Mouse (Mus musculus): ENCODE results near the gene Ptprn2. TPM values are rescaled to one million over a fixed set of nuclear protein-coding genes. Genes with fewer than 3 reads are reported as not detected.

Gene Ptprn2
- polyA plus RNA-seq, 1 experiment from 2014 or later: 2.9 TPM

DNA sequence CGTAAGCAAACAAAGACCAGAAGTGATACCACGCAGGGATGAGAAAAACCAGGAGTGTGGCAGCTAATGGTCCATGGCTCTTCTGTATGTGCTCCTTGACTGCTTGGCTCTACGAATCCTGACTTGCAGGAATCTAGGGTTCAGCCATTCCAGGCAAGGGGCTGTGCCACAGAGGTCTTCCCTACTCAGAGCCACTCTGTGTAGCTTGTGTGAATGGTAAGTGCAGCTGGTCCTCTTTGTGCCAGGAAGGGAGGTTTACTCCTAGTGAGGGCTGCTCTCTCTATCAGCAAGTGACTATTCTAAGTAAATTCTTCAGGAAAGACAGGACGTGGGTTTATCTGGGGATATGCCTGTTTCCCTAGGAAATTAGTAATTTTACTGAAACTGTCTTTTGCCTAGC, 286.0 kb downstream of the Ptprn2 start:
- no peaks in the 10 kb centered on the region for H3K4me1 ChIP-seq (ENCODE audit: control insufficient read depth, insufficient read depth, low read length)
- no peak overlapping the region for H3K4me3 ChIP-seq (ENCODE audit: low read depth, low read length)
- ATAC-seq (ENCODE audit: insufficient read depth, low FRiP score, low TSS enrichment) (no peak), DNase-seq (ENCODE audit: low spot score) (no peak)
- no peak overlapping the region for H3K4me2 ChIP-seq (ENCODE audit: low read depth)
- WGBS: 85% methylated on average over 4 of the region's 4 CpGs
- no peaks in the 10 kb centered on the region for H3K36me3 ChIP-seq (ENCODE audit: control insufficient read depth, insufficient read depth, low read length)
- no peak overlapping the region for H3K9ac ChIP-seq (ENCODE audit: low read length)
- H3K27me3 ChIP-seq (ENCODE audit: control insufficient read depth, insufficient read depth, low read length): no peaks in the 10 kb centered on the region
- H3K27ac ChIP-seq (ENCODE audit: low read depth, low read length): no peak overlapping the region
- H3K9me3 ChIP-seq (ENCODE audit: control insufficient read depth, low read length): no peaks in the 10 kb centered on the region

GRCm38 (mm10) chr12:116772081-116772566, 286.6 kb downstream of the Ptprn2 start:
- Histone ChIP-seq H3K27ac (ENCODE audit: low read depth, low read length) (no peak overlapping the region), H3K4me3 (ENCODE audit: low read depth, low read length) (no peak overlapping the region), H3K4me2 (ENCODE audit: low read depth) (no peak overlapping the region), H3K4me1 (ENCODE audit: control insufficient read depth, insufficient read depth, low read length) (no peaks in the 10 kb centered on the region), H3K9ac (ENCODE audit: low read length) (no peak overlapping the region), H3K36me3 (ENCODE audit: control insufficient read depth, insufficient read depth, low read length) (no peaks in the 10 kb centered on the region), H3K9me3 (ENCODE audit: control insufficient read depth, low read length) (no peaks in the 10 kb centered on the region), H3K27me3 (ENCODE audit: control insufficient read depth, insufficient read depth, low read length) (no peaks in the 10 kb centered on the region)
- WGBS: 36% methylated on average over 7 of the region's 7 CpGs
- peak; percentile 15 for DNase-seq (ENCODE audit: low spot score)
- ATAC-seq (ENCODE audit: insufficient read depth, low FRiP score, low TSS enrichment): no peak; the same call in 1 of the 2 replicates

GRCm38 (mm10) chr12:116773344-116773743, 287.8 kb downstream of the Ptprn2 start:
- ATAC-seq (ENCODE audit: insufficient read depth, low FRiP score, low TSS enrichment) (no peak), DNase-seq (ENCODE audit: low spot score) (no peak)
- no peaks in the 10 kb centered on the region for H3K27me3 ChIP-seq (ENCODE audit: control insufficient read depth, insufficient read depth, low read length)
- no peaks in the 10 kb centered on the region for H3K36me3 ChIP-seq (ENCODE audit: control insufficient read depth, insufficient read depth, low read length)
- H3K4me1 ChIP-seq (ENCODE audit: control insufficient read depth, insufficient read depth, low read length): no peaks in the 10 kb centered on the region
- H3K9ac ChIP-seq (ENCODE audit: low read length): no peak overlapping the region
- H3K9me3 ChIP-seq (ENCODE audit: control insufficient read depth, low read length): no peaks in the 10 kb centered on the region
- no peak overlapping the region for H3K4me3 ChIP-seq (ENCODE audit: low read depth, low read length)
- H3K27ac ChIP-seq (ENCODE audit: low read depth, low read length): no peak overlapping the region
- H3K4me2 ChIP-seq (ENCODE audit: low read depth): no peak overlapping the region
- 88% methylated on average over 3 of the region's 3 CpGs for WGBS

DNA sequence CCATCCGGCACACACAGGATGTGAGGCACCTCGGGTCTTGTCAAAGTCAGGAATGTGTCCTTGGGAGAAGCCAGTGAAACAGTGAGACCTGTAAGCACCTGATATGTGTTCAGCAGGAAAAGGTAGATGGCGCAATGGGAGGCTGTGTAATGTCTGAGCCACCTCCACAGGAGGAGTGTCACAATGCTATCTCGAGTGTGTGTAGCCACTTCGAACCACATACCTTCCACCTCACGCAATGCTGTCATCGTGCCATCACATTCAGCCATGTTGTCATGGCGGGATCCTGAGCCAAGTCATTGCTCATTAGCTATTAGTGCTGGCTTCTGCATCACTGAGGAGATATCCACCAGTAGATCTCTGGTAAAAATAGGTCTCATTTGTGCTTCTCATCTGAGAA, 290.9 kb downstream of the Ptprn2 start:
- Histone ChIP-seq H3K36me3 (ENCODE audit: control insufficient read depth, insufficient read depth, low read length) (no peaks in the 10 kb centered on the region), H3K4me2 (ENCODE audit: low read depth) (no peak overlapping the region), H3K4me1 (ENCODE audit: control insufficient read depth, insufficient read depth, low read length) (no peaks in the 10 kb centered on the region), H3K4me3 (ENCODE audit: low read depth, low read length) (no peak overlapping the region), H3K27ac (ENCODE audit: low read depth, low read length) (no peak overlapping the region), H3K27me3 (ENCODE audit: control insufficient read depth, insufficient read depth, low read length) (no peaks in the 10 kb centered on the region), H3K9ac (ENCODE audit: low read length) (no peak overlapping the region), H3K9me3 (ENCODE audit: control insufficient read depth, low read length) (no peaks in the 10 kb centered on the region)
- ATAC-seq (ENCODE audit: insufficient read depth, low FRiP score, low TSS enrichment): no peak
- WGBS: 95% methylated on average over 8 of the region's 8 CpGs
- no peak for DNase-seq (ENCODE audit: low spot score)

GRCm38 (mm10) chr12:116778095-116779090, 292.9 kb downstream of the Ptprn2 start:
- WGBS: 56% methylated on average over 4 of the region's 4 CpGs
- no peaks in the 10 kb centered on the region for H3K27me3 ChIP-seq (ENCODE audit: control insufficient read depth, insufficient read depth, low read length)
- no peak overlapping the region for H3K4me2 ChIP-seq (ENCODE audit: low read depth)
- no peak overlapping the region for H3K4me3 ChIP-seq (ENCODE audit: low read depth, low read length)
- H3K36me3 ChIP-seq (ENCODE audit: control insufficient read depth, insufficient read depth, low read length): no peaks in the 10 kb centered on the region
- H3K9me3 ChIP-seq (ENCODE audit: control insufficient read depth, low read length): no peaks in the 10 kb centered on the region
- H3K4me1 ChIP-seq (ENCODE audit: control insufficient read depth, insufficient read depth, low read length): no peaks in the 10 kb centered on the region
- H3K27ac ChIP-seq (ENCODE audit: low read depth, low read length): 0 out of 2 replicates have a peak overlapping the region, but pooled peaks have one; percentile 3
- no peak for ATAC-seq (ENCODE audit: insufficient read depth, low FRiP score, low TSS enrichment)
- DNase-seq (ENCODE audit: low spot score): no peak
- H3K9ac ChIP-seq (ENCODE audit: low read length): no peak overlapping the region

- Histone ChIP-seq H3K27ac (ENCODE audit: low read depth, low read length) (no peak overlapping the region), H3K4me2 (ENCODE audit: low read depth) (no peak overlapping the region), H3K4me3 (ENCODE audit: low read depth, low read length) (no peak overlapping the region), H3K27me3 (ENCODE audit: control insufficient read depth, insufficient read depth, low read length) (no peaks in the 10 kb centered on the region), H3K9me3 (ENCODE audit: control insufficient read depth, low read length) (no peaks in the 10 kb centered on the region), H3K36me3 (ENCODE audit: control insufficient read depth, insufficient read depth, low read length) (no peaks in the 10 kb centered on the region), H3K4me1 (ENCODE audit: control insufficient read depth, insufficient read depth, low read length) (no peaks in the 10 kb centered on the region), H3K9ac (ENCODE audit: low read length) (no peak overlapping the region)
- DNase-seq (ENCODE audit: low spot score): no peak
- ATAC-seq (ENCODE audit: insufficient read depth, low FRiP score, low TSS enrichment): no peak
- 90% methylated on average over 1 of the region's 1 CpGs for WGBS
Measured at GRCm38 (mm10) chr12:116780419-116780818, 294.9 kb downstream of the Ptprn2 start.

DNA sequence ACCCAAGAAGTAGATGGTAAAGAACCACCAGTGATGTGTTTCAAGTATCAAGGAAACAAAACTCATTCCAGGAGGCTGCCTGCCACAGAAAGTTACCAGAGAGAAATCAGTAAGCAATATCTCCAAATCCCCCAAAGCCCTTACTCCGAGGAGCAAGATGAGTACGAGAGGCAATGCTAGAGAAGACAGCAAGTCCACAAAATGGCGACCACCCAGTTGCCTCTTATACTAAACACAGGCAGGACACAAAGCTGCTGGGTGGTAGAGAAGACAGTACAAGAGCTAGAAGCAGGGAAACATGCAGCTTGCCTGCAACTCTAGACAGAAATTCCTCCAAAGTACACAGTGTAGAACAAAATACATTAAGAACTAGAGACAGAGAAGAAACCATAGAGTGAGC, 300.2 kb downstream of the Ptprn2 start:
- WGBS: 85% methylated on average over 3 of the region's 3 CpGs
- DNase-seq (ENCODE audit: low spot score): no peak
- ATAC-seq (ENCODE audit: insufficient read depth, low FRiP score, low TSS enrichment): no peak
- Histone ChIP-seq H3K27me3 (ENCODE audit: control insufficient read depth, insufficient read depth, low read length) (no peaks in the 10 kb centered on the region), H3K4me3 (ENCODE audit: low read depth, low read length) (no peak overlapping the region), H3K4me2 (ENCODE audit: low read depth) (no peak overlapping the region), H3K9me3 (ENCODE audit: control insufficient read depth, low read length) (no peaks in the 10 kb centered on the region), H3K9ac (ENCODE audit: low read length) (no peak overlapping the region), H3K36me3 (ENCODE audit: control insufficient read depth, insufficient read depth, low read length) (no peaks in the 10 kb centered on the region), H3K27ac (ENCODE audit: low read depth, low read length) (no peak overlapping the region), H3K4me1 (ENCODE audit: control insufficient read depth, insufficient read depth, low read length) (no peaks in the 10 kb centered on the region)

DNA sequence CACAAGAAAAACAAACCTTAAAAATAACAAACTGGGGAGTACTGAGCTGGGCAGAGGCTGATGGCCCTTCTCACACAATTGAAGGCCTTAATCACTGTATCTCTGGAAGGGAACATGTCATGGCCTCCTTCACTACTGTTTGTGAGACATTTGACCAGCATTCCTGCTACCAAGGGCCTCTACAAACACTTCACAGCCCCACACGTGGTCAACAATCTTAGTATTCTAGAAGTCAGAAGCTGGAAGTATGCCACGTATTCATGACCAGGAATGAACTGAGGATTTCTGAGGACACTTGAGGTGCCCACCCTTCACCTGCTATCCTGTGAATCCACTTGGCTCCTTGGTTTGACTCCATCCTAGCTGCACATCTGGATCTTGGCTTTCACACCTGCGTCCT, 302.8 kb downstream of the Ptprn2 start:
- no peaks in the 10 kb centered on the region for H3K36me3 ChIP-seq (ENCODE audit: control insufficient read depth, insufficient read depth, low read length)
- H3K4me3 ChIP-seq (ENCODE audit: low read depth, low read length): no peak overlapping the region
- no peaks in the 10 kb centered on the region for H3K4me1 ChIP-seq (ENCODE audit: control insufficient read depth, insufficient read depth, low read length)
- H3K4me2 ChIP-seq (ENCODE audit: low read depth): no peak overlapping the region
- H3K27me3 ChIP-seq (ENCODE audit: control insufficient read depth, insufficient read depth, low read length): no peaks in the 10 kb centered on the region
- no peak overlapping the region for H3K9ac ChIP-seq (ENCODE audit: low read length)
- DNase-seq (ENCODE audit: low spot score): no peak
- H3K9me3 ChIP-seq (ENCODE audit: control insufficient read depth, low read length): no peaks in the 10 kb centered on the region
- no peak for ATAC-seq (ENCODE audit: insufficient read depth, low FRiP score, low TSS enrichment)
- 94% methylated on average over 3 of the region's 3 CpGs for WGBS
- H3K27ac ChIP-seq (ENCODE audit: low read depth, low read length): no peak overlapping the region

DNA sequence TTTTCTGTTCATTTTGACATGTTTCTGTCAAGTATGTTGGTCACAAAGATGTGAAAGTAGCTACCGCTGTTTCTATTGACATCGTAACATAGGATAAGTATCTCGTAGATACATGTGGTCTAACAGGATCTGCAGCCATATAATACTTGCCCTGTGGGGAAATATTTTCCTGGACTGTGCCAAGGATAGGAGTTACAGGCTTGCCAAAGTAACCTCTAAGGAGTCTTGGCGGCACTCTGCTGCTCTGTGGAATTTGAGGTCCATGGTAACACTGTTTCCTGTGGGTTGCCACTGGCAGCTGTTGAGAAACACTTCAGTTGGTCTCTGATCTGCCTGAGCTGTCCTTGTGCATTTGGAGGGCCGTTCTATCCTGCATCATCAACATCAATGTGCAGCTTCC, 317.8 kb downstream of the Ptprn2 start:
- no peaks in the 10 kb centered on the region for H3K36me3 ChIP-seq (ENCODE audit: control insufficient read depth, insufficient read depth, low read length)
- no peak overlapping the region for H3K27ac ChIP-seq (ENCODE audit: low read depth, low read length)
- H3K4me2 ChIP-seq (ENCODE audit: low read depth): no peak overlapping the region
- no peaks in the 10 kb centered on the region for H3K9me3 ChIP-seq (ENCODE audit: control insufficient read depth, low read length)
- no peaks in the 10 kb centered on the region for H3K4me1 ChIP-seq (ENCODE audit: control insufficient read depth, insufficient read depth, low read length)
- H3K9ac ChIP-seq (ENCODE audit: low read length): no peak overlapping the region
- no peak for ATAC-seq (ENCODE audit: insufficient read depth, low FRiP score, low TSS enrichment)
- no peak overlapping the region for H3K4me3 ChIP-seq (ENCODE audit: low read depth, low read length)
- H3K27me3 ChIP-seq (ENCODE audit: control insufficient read depth, insufficient read depth, low read length): no peaks in the 10 kb centered on the region
- DNase-seq (ENCODE audit: low spot score): no peak
- 88% methylated on average over 5 of the region's 5 CpGs for WGBS
